Mouse (Mus musculus): Measurements from ENCODE around the gene Llgl1. TPM values are rescaled to one million over a fixed set of nuclear protein-coding genes. Genes with fewer than 3 reads are reported as not detected.

Llgl1 gene
- total RNA-seq, 2 experiments from 2014 or later, result 37.8 to 37.9 TPM

DNA sequence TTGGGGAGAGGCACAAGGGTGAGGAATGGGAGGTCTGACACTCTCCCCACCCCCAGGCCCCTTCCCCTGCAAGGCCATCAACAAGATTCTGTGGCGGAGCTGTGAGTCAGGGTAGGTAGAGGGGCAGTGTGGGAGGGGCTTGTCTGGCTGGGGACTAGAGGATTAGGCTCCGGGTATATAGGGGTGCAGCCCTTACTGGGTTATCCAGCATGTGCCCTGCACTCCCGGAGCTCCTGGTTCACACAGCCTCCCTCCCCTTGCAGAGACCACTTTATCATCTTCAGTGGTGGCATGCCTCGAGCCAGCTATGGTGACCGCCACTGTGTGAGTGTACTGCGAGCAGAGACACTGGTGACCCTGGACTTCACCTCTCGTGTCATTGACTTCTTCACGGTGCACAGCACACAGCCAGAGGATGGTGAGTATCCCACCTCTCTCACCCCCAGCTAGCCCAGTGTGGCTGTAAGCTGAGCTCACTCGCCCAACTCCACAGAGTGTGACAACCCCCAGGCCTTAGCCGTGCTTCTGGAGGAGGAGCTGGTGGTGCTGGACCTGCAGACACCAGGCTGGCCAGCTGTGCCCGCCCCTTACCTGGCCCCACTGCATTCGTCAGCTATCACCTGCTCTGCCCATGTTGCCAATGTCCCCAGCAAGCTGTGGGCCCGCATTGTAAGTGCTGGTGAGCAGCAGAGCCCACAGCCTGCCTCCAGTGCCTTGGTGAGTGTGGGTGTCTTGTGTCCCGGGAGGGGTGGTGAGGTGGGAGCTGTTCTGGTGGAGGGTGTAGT, 7.4 kb downstream of the Llgl1 start:
- Histone ChIP-seq H3K27ac (peak overlapping the region; percentile 55), H3K4me3 (no peak overlapping the region)
- no peak for TF ChIP-seq CTCF (IDR thresholded peaks at IDR 0.05)
- peak in 1 of 2 experiments; percentile 18 for DNase-seq (ENCODE audit: extremely low spot score in 1 of 2, low spot score in 2 of 2)
- intact Hi-C loops (cut with DNase I), result no loop called here

DNA sequence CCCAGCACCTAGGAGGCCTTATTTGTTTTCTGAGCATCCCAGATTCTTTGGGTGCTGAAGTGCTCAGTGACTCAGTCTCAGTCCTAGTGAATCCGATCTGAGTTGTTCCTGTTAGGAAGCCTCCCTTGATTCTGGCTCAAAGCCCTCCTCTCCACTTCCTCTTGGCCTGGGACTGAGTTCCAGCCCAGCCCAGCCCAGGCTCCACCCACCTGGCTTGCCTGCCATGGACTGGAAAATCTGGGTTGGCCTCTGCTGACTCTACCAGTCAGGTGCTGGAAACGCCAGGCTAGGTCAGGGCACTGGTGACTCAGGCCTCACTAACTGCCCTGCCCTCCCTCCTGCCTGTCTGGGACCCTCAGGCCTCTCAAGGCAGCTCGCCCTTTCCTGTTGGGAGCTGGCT, 8.1 kb downstream of the Llgl1 start:
- no peak for TF ChIP-seq CTCF (IDR thresholded peaks at IDR 0.05)
- intact Hi-C loops (cut with DNase I), result no loop called here
- peak in 1 of 2 experiments; percentile 31 for DNase-seq (ENCODE audit: extremely low spot score in 1 of 2, low spot score in 2 of 2)
- Histone ChIP-seq H3K4me3 (no peak overlapping the region), H3K27ac (peak overlapping the region; percentile 58; the same call in 1 of the 2 replicates)

DNA sequence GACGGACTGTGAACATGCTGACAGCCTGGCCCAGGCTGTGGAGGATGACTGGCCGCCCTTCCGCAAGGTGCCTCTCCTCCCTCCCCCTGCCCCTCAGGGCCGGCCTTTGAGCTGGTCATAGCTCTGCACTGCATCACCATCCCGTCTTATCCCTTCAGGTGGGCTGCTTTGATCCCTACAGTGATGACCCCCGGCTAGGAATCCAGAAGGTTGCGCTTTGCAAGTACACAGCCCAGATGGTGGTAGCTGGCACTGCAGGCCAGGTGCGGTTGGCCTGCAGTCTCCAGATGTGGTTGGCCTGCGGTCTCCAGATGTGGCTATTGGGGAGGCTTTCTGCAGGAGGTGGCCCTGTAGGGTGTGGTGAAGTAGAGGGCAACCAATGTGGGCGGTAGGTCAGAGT, 9.1 kb downstream of the Llgl1 start:
- TF ChIP-seq CTCF (IDR thresholded peaks at IDR 0.05), result no peak
- intact Hi-C loops (cut with DNase I), result no loop called here
- DNase-seq (ENCODE audit: extremely low spot score in 1 of 2, low spot score in 2 of 2), result peak in 1 of 2 experiments; percentile 9
- no peak overlapping the region for H3K4me3 ChIP-seq
- H3K27ac ChIP-seq, result no peak overlapping the region

DNA sequence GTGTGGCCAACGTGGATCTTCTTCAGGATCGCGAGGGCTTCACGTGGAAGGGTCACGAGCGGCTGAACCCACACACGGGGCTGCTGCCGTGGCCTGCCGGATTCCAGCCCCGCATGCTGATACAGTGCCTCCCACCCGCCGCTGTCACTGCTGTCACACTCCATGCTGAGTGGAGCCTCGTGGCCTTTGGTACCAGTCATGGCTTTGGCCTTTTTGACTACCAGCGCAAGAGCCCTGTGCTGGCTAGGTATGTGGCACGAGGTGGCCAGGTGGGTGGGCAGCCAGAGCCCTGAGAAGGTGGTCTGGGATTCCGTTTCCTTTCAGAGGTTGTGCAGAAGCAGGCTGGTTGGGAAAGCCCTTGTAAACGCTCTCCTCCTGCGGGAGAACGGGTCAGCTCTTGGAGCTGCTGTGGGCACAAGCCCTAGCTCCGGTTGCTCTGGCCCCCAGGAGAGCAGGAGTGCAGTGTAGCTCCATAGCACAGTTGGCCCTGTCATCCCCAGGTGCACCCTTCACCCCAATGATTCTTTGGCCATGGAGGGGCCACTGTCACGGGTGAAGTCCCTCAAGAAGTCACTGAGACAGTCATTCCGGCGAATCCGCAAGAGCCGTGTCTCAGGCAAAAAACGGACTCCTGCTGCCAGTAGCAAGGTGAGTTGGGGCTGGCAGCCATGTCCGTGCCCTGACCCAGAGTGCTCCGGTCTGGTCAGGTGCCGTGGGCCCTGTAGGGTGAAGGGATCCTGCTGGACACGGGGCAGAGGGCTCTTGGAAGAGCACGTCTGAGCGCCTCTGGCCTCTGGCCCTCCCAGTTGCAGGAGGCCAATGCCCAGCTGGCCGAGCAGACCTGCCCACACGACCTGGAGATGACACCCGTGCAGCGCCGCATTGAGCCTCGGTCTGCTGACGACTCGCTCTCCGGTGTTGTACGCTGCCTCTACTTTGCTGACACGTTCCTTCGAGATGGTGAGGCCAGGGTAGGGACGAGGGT, 10.2 kb downstream of the Llgl1 start:
- H3K4me3 ChIP-seq, result no peak overlapping the region
- intact Hi-C loops (cut with DNase I), result no loop called here
- no peak for TF ChIP-seq CTCF (IDR thresholded peaks at IDR 0.05)
- peak in 1 of 2 experiments; percentile 8 for DNase-seq (ENCODE audit: extremely low spot score in 1 of 2, low spot score in 2 of 2)
- H3K27ac ChIP-seq, result no peak overlapping the region

DNA sequence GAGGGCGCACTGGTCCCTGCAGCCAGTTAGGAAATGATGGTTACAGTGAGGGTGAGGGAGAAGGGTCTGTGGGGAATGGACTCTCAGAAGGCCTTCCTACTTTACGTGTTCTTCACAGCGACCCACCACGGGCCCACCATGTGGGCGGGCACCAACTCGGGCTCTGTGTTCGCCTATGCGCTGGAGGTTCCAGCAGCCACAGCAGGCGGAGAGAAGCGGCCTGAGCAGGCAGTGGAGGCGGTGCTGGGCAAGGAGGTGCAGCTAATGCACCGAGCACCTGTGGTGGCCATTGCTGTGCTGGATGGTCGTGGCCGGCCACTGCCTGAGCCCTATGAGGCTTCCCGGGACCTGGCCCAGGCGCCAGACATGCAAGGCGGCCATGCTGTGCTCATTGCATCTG, 11.7 kb downstream of the Llgl1 start:
- TF ChIP-seq CTCF (IDR thresholded peaks at IDR 0.05), result no peak
- no peak for DNase-seq (ENCODE audit: extremely low spot score in 1 of 2, low spot score in 2 of 2)
- Histone ChIP-seq H3K4me3 (no peak overlapping the region), H3K27ac (no peak overlapping the region)
- intact Hi-C loops (cut with DNase I), result no loop called here

DNA sequence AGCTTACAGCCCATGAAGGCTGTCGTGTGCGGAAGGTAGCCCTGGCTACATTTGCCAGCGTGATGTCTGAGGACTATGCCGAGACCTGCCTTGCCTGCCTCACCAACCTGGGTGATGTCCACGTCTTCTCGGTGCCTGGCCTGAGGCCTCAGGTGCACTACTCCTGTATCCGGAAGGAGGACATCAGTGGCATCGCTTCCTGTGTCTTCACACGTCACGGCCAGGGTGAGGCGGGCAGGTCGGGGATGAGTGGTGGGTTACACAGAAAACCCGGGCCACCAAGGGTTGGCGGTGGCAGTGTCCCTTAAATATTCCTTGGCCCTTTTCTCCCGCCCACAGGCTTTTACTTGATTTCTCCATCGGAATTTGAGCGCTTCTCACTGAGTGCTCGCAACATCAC, 12.5 kb downstream of the Llgl1 start:
- no peak for TF ChIP-seq CTCF (IDR thresholded peaks at IDR 0.05)
- DNase-seq (ENCODE audit: extremely low spot score in 1 of 2, low spot score in 2 of 2), result no peak
- intact Hi-C loops (cut with DNase I), result no loop called here

DNA sequence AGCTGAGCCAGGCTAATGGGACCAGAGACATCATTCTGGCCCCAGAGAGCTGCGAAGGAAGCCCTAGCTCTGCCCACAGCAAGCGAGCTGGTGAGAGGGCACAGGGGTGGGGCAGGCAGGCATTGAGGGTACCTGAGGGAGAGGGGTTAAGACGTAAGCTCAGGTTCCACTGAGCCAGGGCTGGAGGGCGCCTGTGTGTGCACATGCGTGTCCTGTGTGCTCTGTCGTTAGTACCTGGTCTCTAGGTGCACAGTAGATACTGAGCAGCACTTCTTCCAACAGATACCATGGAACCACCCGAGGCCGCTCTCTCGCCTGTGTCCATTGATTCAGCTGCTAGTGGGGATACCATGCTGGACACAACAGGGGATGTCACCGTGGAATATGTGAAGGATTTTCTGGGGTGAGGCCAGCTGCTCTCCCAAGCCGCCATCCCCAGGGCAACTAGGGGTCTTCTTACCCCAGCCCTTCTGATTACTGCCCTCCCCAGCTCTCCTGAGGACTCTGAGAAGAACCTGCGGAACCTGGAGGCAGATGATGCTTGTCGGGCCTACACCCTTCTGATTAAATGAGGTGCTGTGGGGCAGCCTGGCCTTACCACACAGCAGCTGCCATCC, 13.2 kb downstream of the Llgl1 start:
- no peak for DNase-seq (ENCODE audit: extremely low spot score in 1 of 2, low spot score in 2 of 2)
- intact Hi-C loops (cut with DNase I), result no loop called here
- Histone ChIP-seq H3K4me3 (no peak overlapping the region), H3K27ac (no peak overlapping the region)
- no peak for TF ChIP-seq CTCF (IDR thresholded peaks at IDR 0.05)

More for the DNA sequence above, 12.5 kb downstream of the Llgl1 start:
- Histone ChIP-seq H3K27ac (no peak overlapping the region), H3K4me3 (no peak overlapping the region)

DNA sequence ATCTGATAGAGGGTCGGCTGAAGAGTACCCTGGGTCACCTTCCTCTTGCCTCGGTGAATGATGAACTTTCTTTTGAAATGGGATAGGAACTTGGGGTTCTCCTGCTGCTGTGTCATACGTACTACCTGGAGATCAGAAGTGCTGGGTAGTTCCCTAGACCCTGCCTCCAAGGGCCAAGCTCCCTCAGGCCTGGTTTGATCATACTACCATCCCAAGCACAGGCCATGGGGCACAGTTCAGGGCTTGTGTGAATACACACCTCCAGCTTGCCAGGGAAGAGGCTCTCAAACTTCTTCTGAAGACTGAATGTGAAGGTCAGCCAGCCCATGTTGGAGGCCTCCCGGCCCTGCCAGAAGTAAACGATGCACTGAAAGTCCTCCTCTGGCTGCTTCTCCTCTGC, 16.3 kb downstream of the Llgl1 start:
- Histone ChIP-seq H3K4me3 (no peak overlapping the region), H3K27ac (no peak overlapping the region)
- intact Hi-C loops (cut with DNase I), result no loop called here
- no peak for TF ChIP-seq CTCF (IDR thresholded peaks at IDR 0.05)
- DNase-seq (ENCODE audit: extremely low spot score in 1 of 2, low spot score in 2 of 2), result no peak

DNA sequence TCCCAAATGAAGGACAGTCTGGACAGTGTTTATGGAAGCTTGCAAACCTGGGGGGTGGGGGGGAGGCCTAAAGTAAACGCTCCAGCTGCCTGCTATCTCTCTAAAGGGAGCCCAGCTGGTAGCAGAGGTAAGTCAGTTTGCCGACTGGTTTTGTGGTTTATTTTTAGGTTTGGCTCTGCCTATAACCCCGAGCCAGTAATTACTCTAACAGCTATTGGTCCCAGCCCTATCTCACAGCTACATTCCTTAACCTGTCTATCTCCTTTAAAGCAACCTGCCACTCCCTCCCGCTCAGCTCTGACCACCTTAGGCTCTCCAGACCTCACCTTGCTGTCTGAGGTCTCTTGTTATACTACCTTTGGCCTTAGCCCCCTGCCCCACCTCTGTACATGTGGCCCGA, 19.7 kb downstream of the Llgl1 start:
- no peak overlapping the region for H3K27ac ChIP-seq
- no peak overlapping the region for H3K4me3 ChIP-seq
- TF ChIP-seq CTCF (IDR thresholded peaks at IDR 0.05), result no peak
- DNase-seq (ENCODE audit: extremely low spot score in 1 of 2, low spot score in 2 of 2), result no peak
- intact Hi-C loops (cut with DNase I), result no loop called here

DNA sequence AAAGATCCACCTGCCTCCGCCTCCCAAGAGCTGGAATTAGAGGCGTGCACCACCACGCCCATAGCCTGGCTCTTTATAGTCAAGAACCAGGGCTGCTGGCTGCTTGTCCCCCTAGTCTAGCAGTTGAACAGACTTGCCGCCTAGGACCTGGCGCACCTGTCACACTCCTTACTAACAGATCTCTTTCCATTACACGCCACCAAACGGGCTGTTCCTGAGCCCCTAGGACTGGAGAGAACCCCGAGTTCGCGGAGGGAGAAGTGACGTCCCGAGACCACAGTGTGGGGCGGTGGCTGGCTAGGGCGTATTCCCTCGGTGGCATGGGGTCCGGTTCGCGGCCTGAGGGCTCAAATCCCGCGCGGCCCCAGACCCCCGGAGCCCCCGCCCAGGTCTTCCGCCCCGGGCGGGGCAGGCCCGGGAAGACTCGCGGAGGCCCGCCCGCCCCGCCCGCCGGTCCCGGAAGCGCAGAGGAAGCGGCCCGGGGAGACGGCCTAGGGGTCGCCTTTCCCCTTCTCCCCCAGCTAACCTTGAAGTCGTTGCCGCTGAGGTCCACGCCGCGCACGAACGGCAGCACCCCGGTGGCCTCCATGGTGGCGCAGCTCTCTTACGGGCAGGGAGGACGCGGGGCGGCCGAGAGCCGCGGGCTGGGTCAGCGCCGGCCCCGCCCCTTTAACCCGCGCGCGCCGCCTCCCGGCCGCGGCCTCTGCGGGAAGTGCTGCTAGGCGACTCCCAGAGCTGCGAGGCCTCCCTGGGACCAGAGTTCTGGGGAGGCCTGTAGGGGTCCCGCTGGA, 27.3 kb downstream of the Llgl1 start, which contains the start of gene Flii:
Gene Flii (minus strand): TSS at position 663 of the 791 bp plus-strand sequence.
- DNase-seq (ENCODE audit: extremely low spot score in 1 of 2, low spot score in 2 of 2), result peak; percentile 78 to 84
- Histone ChIP-seq H3K4me3 (peak within 1 kb of the TSS; percentile 87), H3K27ac (peak within 1 kb of the TSS; percentile 82)
- peak; percentile 70 for TF ChIP-seq CTCF (IDR thresholded peaks at IDR 0.05)
- intact Hi-C loops (cut with DNase I), result no loop called here
